Mouse (Mus musculus) spleen, postnatal 4 days (tissue): ENCODE measurements around the gene Pdia4.
"Not testable (repeated sequence)": the region's sequence is repeated elsewhere in the genome, so short reads cannot be mapped to it uniquely, and the experiment has no call there.

ENCODE experiments used
- DNase-seq, 2 experiments: peaks; one replicate each; pipeline ENCODE4 v3.0.0; 2022; ENCODE audit warnings: low spot score in 2 of 2

Pdia4 gene

GRCm38 (mm10) chr6:47813257-47813878 lies at the start of gene Pdia4:
Gene Pdia4, minus strand, starts transcription at chr6:47813430.
- peak; percentile 96 for DNase-seq

GRCm38 (mm10) chr6:47857729-47858128 lies 44.5 kb upstream of the Pdia4 start:
- not testable (repeated sequence) for DNase-seq

DNA sequence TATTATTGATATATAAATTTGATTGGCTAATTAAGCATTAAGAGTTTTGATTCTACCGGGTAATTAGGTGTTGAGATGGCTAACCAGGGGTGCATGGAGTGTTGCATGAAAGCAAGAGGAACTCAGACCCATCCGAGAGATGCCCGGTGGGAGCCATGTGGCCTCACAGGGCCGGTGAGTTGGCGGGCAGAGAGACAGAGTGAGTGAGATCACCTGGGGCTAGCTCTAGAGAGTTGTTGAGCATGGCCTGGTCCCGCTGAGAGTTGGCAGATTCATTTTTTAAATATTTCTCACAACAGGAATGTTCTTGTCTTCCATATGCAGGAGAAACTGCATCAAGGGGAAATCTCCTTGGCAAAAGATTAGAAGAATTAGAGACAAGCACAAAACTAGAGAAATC lies 44.0 kb upstream of the Pdia4 start:
- DNase-seq = no peak

DNA sequence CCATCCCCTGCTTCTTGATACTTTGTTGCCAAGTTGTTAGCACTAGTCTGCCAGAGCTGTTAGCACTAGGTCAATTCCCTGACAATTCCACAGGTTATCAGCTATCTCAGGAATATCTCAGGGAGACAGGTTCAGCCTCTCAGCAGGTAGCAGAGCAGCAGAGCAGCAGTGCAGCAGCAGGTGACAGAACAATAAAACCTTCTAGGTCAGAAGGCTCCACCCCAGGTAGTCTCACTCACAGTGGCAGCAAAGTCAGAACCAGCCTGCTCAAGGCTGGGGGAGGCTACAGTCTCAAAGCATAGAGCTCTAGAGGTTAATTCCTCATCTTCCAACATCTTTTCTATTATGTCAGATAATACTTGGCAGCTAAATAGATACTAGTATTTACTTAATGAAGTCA lies 32.5 kb upstream of the Pdia4 start:
- DNase-seq = no peak

GRCm38 (mm10) chr6:47842337-47842736 lies 29.1 kb upstream of the Pdia4 start:
- DNase-seq = no peak

- no peak for DNase-seq
Observed at GRCm38 (mm10) chr6:47841831-47842230, 28.6 kb upstream of the Pdia4 start.

- DNase-seq = no peak
Observed at GRCm38 (mm10) chr6:47841077-47841476, 27.8 kb upstream of the Pdia4 start.

DNA sequence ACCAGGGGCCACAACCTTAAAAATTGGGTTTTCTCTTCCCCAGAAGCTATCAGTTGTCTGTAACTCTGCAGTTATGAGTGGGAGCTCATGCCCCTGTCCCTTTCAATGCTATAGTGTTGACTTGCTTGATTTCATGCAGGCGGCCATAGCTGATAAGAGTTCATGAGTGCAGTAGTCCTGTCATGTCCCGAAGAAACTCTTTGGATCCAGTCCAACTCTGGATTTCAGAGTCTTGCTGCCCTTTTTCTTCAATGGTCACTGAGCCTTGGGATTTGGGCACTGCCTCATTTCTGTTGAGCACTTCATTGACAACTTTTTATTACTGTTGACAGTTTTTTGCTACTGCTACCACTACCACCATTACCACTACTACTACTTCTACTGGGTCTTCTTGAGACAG lies 24.4 kb upstream of the Pdia4 start:
- DNase-seq = no peak

- DNase-seq = peak; percentile 58 to 81
Observed at GRCm38 (mm10) chr6:47835984-47836521, 22.8 kb upstream of the Pdia4 start.

- peak; percentile 96 to 100 for DNase-seq
Observed at GRCm38 (mm10) chr6:47835482-47835983, 22.3 kb upstream of the Pdia4 start, which contains the start of gene Zfp398. Gene Zfp398, plus strand, starts transcription at chr6:47835661.

- DNase-seq = no peak
Observed at GRCm38 (mm10) chr6:47832220-47832619, 19.0 kb upstream of the Pdia4 start.

DNA sequence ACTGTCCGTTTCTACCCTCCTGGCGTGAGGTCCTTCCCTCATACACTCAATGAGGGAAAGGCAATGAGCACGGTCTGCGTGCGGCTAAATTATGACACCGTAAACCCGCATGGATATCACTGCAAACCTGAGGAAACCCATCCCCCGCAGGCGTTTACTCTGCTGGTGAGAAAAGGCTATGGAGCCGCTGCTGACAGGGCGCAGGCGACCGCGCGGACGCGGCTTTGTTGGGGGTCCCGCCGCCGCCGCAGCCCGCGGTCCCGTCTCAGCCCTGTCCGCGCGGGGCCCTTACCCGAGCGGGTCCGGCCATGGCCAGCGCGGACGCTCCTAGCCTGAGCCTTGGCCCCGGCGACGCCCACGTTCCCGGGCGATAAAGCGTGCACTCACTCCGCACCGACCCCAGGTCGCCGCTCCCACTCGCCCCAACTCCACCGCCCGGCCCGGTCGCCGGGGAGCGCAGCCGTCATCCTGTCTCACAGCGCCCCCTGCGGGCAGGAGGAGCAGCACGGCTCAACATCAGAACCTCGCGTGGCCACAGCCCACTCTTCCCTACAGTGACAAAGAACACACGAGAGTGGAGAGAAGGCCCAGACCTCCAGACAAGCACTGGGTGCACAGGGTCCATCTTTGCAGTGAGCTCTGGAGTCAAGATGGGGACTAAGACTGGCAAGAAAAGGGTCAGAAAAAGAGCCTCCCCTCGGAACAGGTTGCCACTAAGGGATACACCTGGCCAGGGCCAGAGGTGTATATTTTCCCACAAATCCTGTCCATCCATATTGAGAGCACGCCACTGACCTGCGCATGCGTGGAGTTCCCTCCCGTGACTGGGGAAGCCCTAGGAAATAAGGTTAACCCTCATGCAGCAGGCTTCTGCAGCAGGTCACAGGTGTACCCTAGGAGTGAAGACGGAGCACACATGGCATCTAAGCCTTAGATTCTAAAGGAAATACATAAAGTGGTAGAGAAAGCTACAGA lies 17.2 kb upstream of the Pdia4 start, which contains the start of gene Zfp786:
Gene Zfp786 (minus strand): TSS at position 764 of the 975 bp plus-strand sequence.
- DNase-seq = peak; percentile 92 to 99

DNA sequence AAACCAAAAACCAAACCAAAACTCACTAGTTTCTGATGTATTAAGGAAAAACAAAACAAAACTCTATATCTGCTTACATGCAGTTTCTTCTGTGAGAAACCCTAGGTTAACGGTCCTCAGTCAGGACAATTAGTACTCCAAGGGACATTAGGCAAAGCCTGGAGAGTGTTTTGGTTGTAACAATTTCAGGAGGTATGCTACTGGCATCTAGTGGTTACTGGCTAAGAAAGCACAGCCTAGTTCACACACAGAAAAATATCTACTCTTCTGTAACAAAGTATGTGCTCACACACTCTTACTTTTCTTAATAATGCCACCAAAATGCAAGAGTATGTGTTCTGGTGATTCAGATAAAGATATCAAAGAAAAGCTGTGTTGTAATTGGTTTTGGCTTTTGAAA lies 15.7 kb upstream of the Pdia4 start:
- no peak for DNase-seq

- no peak for DNase-seq
Observed at GRCm38 (mm10) chr6:47827462-47827861, 14.2 kb upstream of the Pdia4 start.

- no peak for DNase-seq
Observed at GRCm38 (mm10) chr6:47824241-47824640, 11.0 kb upstream of the Pdia4 start.

GRCm38 (mm10) chr6:47821776-47822175 lies 8.5 kb upstream of the Pdia4 start:
- no peak for DNase-seq

GRCm38 (mm10) chr6:47821236-47821635 lies 8.0 kb upstream of the Pdia4 start:
- no peak for DNase-seq

DNA sequence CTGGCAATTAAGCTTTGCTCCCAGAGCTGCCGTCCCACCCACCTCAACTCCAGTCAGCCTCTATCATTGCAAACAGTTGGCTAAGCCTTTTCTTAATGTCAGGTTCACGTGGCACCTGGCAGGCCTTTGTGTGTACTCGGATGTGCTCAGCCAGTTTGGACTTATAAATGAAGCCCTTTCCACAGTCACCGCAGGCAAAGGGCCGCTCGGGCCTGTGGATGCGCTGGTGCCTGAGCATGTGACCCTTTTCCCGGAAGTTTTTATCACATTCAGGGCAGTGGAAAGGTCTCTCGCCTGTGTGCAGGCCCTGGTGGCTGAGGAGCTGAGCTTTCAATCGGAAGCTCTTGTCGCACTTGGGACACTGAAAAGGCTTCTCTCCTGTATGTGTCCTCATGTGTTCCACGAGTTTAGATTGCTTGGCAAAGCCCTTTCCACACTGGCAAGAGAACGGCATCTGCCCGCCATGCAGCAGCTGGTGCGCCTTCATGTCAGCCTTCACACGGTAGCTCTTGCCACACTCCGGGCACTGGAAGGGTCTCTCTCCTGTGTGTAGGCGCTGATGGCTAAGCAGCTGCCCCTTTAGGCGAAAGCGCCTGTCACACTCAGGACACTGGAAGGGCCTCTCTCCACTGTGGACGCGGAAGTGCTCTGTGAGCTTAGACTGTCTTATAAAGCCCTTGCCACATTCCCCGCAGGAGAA lies 6.5 kb upstream of the Pdia4 start:
- no peak for DNase-seq

DNA sequence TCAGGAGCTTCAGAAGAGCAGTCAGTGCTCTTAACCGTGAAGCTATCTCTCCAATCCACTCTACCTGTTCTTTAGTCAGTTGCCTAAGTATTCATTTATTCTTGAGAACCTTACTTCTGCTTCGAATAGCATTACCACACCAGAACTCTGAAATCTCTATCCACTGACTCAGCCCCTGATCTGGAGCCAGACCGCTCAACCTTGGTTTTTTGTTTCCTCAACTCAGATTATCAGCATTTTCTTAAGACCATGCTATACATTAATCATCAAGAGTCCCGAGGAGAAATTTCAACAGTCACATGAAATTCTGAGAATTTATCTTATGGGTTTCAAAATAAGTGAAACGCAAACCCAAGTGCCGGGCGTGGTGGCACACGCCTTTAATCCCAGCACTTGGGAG lies 5.5 kb upstream of the Pdia4 start:
- DNase-seq = no peak

GRCm38 (mm10) chr6:47816151-47816550 lies 2.9 kb upstream of the Pdia4 start:
- DNase-seq = no peak

DNA sequence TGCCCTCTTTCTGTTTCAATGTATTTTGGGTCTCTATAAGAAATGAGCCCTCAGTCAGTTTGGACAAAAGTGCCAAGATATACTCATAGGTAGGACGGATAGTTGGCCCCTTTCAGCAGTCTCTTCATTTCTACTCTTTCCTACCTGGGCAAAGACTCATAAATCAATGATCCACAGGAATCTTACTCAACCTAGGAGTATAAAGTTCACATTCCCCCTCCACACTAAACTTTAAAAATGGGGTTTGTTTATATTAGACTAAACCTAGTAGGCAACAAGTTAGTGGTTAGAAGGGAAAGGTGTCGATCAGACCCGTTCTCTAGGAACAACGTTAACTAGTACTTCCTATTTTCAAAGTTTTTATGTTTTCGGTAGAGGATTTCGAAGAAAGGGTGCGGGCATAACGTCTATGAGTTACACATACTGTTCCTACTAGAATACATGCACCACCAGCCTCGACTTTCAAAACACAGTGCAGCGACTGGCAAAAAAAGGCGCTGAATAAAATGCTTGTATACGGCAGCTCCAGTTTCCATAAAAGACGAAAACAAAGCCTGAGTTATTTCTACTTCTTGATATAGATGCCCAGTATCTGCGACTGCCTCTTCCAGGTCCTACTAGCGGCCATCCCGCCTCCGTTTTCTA lies 837 bp downstream of the Pdia4 start:
- no peak for DNase-seq
